Mouse (Mus musculus) monocyte, adult 5-6 weeks (primary cell): Measurements from ENCODE around the gene Slc9a1. TPM values are rescaled to one million over a fixed set of nuclear protein-coding genes. Genes with fewer than 3 reads are reported as not detected.

ENCODE experiments used
- ATAC-seq: fragments of 153-309, 156-312 bp; replicated peaks from 2 replicates; pipeline ENCODE4 v1.8.0; 2017; ENCODE audit warnings: mild to moderate bottlenecking; ENCODE audit not compliant: low TSS enrichment, insufficient number of reproducible peaks, severe bottlenecking, poor library complexity, low FRiP score
- total RNA-seq: library from RNA; stranded (forward); fragments of 200-1000, 200-491, 200-594 nt; gene quantifications from 3 replicates; pipeline ENCODE4 v1.2.3, GENCODE M21; 2017

Gene Slc9a1
- total RNA-seq, 1 experiment from 2014 or later, result 10.2 TPM

DNA sequence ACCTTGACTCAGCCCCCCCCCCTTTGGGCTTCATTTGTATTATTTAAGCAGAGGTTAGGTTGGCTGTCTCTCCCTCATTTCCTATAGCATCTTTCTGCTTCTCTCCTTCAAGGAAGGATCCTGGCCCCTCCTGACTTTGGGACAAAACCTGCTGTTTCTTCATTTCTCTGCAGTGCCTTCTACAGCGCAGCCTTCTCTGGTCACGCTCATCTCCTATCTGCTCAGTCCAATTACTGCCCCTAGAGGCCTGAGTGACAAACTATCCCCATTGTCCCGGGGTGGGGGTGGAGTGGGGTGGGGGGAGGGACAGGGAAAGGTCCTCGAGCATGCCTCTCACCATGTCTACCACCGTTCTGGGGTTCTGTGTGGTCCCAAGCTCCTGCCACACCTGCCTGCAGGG is 27.8 kb downstream of the Slc9a1 start:
- no peak for ATAC-seq

GRCm38 (mm10) chr4:133397961-133398360 is 28.5 kb downstream of the Slc9a1 start:
- no peak for ATAC-seq

DNA sequence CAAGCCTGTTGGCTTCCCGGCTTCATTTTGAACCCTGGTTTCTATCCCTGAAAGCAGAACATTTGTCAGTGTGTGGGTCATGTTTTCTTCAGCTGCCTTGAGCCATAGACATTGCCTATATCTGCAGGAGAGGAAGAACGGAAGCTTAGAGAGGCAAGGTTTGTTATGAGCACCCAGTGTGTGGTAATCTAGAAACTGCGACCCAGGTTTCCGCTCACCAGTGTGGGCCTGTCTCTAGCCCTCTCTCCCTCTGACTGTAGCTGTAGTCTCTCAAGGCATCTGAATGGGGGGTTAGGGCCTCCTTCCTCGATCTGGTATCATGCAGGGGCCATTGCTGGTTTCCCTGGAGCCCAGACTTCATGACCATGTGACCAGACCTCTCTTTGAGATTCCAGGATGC is 29.1 kb downstream of the Slc9a1 start:
- no peak for ATAC-seq

GRCm38 (mm10) chr4:133399509-133399908 is 30.0 kb downstream of the Slc9a1 start:
- ATAC-seq, result no peak

DNA sequence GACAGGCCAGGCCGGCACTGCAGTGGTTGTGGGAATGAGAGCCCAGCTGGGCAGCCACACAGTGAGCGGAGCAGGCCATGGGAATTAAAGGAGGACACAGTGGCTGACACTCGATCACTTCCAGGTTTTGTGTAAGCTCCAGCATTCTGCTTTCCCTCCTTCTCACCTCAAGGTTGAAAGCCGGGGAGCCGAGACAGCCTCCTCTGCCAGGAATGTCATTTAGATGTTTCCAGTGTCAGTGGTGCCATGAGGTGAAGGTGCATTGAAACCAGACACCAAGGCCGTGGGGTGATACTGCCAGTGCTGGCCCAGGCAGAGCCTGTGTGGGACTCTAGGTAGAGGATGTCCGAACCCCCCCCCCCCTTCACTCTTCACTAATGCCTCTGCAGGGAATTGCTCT is 30.6 kb downstream of the Slc9a1 start:
- no peak for ATAC-seq

DNA sequence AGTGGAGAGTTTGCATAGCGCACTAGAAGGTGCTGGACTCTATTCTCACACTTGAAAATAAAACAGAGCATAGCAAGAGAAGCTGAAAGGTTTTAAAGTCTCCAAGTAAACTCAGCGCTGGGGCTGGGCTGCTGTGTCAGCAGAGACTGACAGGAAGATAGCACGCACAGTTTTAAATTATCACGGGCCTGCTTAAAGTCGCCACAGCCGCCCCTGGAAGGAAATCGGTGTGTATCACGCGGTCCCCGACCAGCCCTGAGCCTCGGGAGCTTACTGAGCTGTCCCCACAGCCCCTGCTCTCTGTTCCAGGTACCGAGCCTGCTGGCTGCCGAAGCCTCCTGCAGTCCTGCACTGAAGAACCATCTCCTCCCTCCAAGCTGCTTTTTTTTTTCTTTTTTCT is 32.5 kb downstream of the Slc9a1 start:
- no peak for ATAC-seq

DNA sequence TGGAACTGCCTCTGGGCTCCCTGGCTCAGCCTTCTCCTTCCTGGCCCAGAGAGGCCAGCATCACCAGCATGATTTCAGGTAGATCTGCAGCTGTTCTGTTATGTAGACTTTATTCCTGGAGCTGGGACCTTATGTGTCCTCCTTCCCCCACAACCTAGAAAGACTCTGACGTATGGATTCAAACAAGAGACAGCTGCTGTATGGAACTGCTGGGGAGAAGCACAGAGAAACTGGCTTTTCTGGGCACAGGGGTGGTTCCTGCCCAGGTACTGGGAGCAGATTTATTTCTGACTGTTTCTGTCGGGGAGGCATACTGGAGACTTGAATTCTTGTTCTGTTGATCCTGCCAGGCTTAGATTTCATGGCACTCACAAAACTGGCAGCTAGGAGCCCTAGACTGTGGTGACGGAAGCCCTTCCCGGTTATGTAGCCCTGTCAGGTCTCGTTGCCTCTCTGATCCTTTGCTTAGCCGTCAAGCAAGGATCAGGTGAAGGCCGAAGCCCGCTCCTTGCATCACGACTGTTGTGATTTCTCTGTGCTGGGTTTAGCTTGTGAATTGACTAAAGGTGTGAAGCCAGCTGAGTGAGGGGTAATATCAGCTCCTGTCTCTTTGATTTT is 34.2 kb downstream of the Slc9a1 start:
- ATAC-seq, result no peak

DNA sequence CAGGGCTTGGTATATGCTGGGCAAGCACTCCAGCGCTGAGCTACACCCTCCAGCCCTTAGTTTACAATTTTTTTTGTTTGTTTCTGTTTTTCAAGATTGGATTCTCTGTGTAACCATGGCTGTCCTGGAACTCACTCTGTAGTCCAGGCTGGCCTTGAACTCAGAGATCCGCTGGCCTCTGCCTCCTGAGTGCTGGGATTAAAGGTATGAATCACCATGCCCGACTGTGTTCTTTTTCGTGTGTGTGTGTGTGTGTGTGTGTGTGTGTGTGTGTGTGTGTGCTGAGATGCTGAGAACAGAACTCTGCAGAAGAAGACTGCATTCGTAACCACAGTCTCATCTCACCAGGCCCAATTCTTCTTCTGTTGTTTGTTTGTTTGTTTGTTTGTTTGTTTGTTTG is 34.8 kb downstream of the Slc9a1 start:
- ATAC-seq, result no peak

DNA sequence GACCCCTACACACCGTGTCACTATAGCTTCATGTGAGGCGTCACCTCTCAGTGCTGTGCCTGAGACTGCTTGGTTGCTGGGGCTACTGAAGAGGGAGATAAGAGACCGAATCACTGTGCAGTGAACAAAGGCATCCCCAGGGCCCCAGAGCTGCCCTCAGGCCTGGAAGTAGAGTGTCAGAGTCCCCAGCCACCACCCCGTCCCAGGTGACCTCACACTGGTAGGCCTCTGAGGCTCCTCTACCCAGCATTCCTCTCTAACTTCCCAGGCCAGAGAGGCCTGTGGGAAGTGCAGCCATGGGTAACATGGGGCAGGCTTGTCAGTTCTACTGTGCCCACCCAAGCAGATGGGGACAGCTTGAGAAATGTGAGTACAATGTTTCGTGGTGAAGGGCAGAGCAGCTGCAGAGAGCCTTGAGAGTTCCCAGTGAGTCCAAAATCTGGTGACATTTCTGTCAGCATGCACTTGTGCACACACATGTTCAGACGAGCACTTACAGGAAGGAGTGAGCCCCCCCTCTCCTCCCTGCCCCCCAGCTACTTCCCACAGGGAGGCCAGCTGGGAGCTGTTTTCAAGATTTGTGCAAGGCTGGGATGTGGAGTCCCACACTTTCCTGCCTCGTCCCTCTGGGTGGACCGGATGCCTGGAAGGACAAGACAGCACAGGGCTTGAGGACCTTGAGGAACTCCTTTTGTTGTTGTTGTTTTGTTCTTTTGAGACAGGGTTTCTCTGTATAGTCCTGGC is 37.0 kb downstream of the Slc9a1 start:
- no peak for ATAC-seq

- no peak for ATAC-seq
These were observed 37.7 kb downstream of the Slc9a1 start for GRCm38 (mm10) chr4:133407114-133407787.

- ATAC-seq, result no peak
These were observed 38.5 kb downstream of the Slc9a1 start for GRCm38 (mm10) chr4:133408006-133408405.

DNA sequence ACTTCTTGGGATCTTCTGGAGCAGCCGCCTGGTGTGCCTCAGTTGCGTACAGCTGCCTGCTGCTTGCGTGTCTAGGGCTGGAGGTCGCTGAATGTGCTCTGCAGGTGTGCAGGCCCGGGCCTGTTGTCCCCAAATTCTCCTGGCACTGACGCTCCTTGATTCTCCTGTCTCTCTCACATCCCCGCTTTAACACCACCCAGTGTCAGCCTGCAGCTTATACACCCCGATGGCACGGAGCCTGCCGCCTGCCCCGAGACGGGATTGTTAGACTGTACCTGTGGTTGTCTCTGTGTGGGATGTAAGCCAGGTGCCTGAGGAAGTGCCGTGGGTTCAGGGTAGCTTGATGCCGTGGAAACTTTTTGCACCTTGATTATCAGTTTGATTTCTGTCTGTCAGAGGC is 41.5 kb downstream of the Slc9a1 start:
- no peak for ATAC-seq

DNA sequence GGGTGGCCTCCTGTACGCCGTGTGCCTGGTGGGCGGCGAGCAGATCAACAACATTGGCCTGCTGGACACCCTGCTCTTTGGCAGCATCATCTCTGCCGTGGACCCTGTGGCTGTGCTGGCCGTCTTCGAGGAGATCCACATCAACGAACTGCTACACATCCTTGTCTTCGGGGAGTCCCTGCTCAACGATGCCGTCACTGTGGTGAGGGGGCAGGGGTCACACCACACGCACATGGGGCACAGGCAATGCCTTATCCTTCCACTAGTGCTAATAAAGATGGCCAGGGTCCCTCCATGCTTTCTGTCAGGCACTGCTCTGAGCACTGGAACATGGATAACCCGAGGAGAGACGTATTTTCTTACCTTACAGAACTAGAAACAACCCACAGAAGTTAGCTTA is 42.6 kb downstream of the Slc9a1 start:
- ATAC-seq, result no peak; the same call in 1 of the 2 replicates

- ATAC-seq, result no peak
These were observed 43.4 kb downstream of the Slc9a1 start for GRCm38 (mm10) chr4:133412575-133413540.

DNA sequence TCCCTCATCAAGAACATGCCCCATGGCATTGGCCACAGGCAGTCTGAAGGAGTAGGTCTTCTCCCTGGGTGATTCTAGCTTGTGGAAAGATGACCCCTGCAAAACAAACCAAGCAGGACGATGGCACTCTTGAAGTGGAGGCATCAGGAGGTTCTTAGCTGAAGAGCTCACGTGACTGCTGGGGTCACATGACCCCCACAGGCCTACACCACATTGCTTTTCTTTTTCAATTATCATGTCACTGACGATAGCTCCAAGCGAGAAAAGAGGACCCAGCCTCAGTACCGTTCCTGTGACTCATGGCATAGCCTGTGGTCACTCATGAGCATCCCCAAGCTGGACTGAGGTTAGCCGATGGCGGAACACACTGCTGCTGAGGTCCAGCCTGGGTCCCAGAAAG is 44.1 kb downstream of the Slc9a1 start:
- no peak for ATAC-seq

DNA sequence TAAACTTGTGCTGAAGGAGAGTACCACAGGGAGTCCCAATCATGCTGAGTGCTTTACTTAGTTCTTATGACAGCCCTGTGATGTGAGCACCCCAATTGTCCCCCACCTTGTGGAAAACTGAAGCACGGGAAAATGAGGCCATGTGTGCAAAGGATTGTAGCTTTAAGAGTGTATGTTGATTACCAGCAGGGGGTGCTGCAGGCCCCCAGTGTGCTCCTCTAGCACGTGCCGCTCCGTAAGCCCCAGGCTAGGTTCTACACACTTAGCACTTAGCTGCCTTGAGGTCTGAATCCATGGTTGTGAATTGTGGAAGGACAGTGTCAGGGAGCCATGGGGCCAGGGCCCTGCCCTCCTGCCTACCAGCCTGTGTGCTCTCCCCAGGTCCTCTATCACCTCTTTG is 45.4 kb downstream of the Slc9a1 start:
- ATAC-seq, result no peak

- ATAC-seq, result no peak
These were observed 50.0 kb downstream of the Slc9a1 start for GRCm38 (mm10) chr4:133419312-133420004.

- no peak for ATAC-seq
These were observed 52.5 kb downstream of the Slc9a1 start for GRCm38 (mm10) chr4:133421989-133422388.
